Mouse (Mus musculus) brain, embryonic 14.5 days (tissue): ENCODE data around the gene Elmo3.

ENCODE experiments used
- CTCF ChIP-seq: fragments of 200-500 bp; IDR thresholded peaks from 2 replicates; pipeline ENCODE4 v1.5.1; 2012; ENCODE audit warnings: inconsistent platforms, mild to moderate bottlenecking, moderate library complexity, borderline replicate concordance; ENCODE audit not compliant: insufficient read depth, insufficient read length; ENCODE audit errors: extremely low read depth
- POLR2A ChIP-seq: fragments of 200-500 bp; IDR thresholded peaks from 2 replicates; pipeline ENCODE4 v1.6.1; 2012; ENCODE audit warnings: mild to moderate bottlenecking, inconsistent platforms, borderline replicate concordance; ENCODE audit not compliant: poor library complexity, insufficient read depth, insufficient read length, severe bottlenecking; ENCODE audit errors: extremely low read depth

DNA sequence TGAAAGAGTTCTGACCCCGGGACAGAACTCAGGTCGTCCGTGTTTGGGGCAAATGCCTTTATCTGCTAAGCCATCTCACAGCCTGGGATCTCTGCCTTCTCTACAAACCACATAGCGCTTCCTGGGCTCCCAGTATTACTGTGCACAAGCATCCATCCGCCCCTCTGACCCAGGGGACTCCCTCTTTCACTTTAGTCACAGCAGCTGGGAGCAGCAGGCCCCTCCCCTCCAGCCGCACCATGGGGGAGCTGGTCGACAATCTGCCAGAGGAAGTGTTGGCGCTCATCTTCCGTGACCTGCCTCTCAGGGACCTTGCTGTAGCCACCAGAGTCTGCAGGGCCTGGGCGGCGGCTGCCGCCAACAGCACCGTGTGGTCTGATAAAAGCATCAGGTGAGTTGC, 38.6 kb upstream of the Elmo3 start:
- TF ChIP-seq POLR2A (no peak), CTCF (no peak)
